In genomic region chr10:25331321-25332049, GRCm38 (mm10) we compare ENCODE assay signal across 8 mouse cellular contexts. TPM values are rescaled to one million over a fixed set of nuclear protein-coding genes. Genes with fewer than 3 reads are reported as not detected.
DNase-seq lines count a peak whose midpoint lies in the region; ATAC-seq and TF ChIP-seq lines count a peak whose summit lies in the region.

No protein-coding gene starts in this region.

- TF ChIP-seq POLR2A in brain, embryonic 14.5 days (IDR thresholded peaks at IDR 0.05; ENCODE audit: borderline replicate concordance, extremely low read depth, insufficient read depth, insufficient read length, poor library complexity, severe bottlenecking): no peak

- no peak overlapping the region for H3K4me2 ChIP-seq in hindbrain, embryonic 16.5 days (ENCODE audit: low read length)
- H3K4me2 ChIP-seq in hindbrain, embryonic 11.5 days (replicated peaks; ENCODE audit: low read depth, low read length): no peak overlapping the region

- no peak for TF ChIP-seq CTCF in brain, embryonic 14.5 days (IDR thresholded peaks at IDR 0.05; ENCODE audit: borderline replicate concordance, extremely low read depth, insufficient read depth, insufficient read length)

- no peaks in the 10 kb centered on the region for H3K9me3 ChIP-seq in hindbrain, embryonic 16.5 days (ENCODE audit: control insufficient read depth, low read length)
- H3K9me3 ChIP-seq in hindbrain, embryonic 11.5 days (ENCODE audit: control insufficient read depth, low read length): no peaks in the 10 kb centered on the region

- H3K4me3 ChIP-seq in hindbrain, embryonic 16.5 days (ENCODE audit: low read length): no peak overlapping the region
- H3K4me3 ChIP-seq in hindbrain, embryonic 11.5 days (ENCODE audit: low read depth, low read length): no peak overlapping the region

- no peaks in the 10 kb centered on the region for H3K36me3 ChIP-seq in hindbrain, embryonic 16.5 days (ENCODE audit: control insufficient read depth, insufficient read depth, low read length)
- H3K36me3 ChIP-seq in hindbrain, embryonic 11.5 days (ENCODE audit: control insufficient read depth, insufficient read depth, low read length): no peaks in the 10 kb centered on the region

- 47% methylated on average over 9 of the region's 9 CpGs for WGBS in hindbrain, embryonic 16.5 days
- 77% methylated on average over 9 of the region's 9 CpGs for WGBS in hindbrain, embryonic 11.5 days

- intact Hi-C loops in gastrocnemius, postnatal 36 days (cut with DNase I): no loop called here

- no peaks in the 10 kb centered on the region for H3K27me3 ChIP-seq in hindbrain, embryonic 16.5 days (replicated peaks; ENCODE audit: control insufficient read depth, insufficient read depth, low read length)
- no peaks in the 10 kb centered on the region for H3K27me3 ChIP-seq in hindbrain, embryonic 11.5 days (ENCODE audit: control insufficient read depth, insufficient read depth, low read length)

- H3K4me1 ChIP-seq in hindbrain, embryonic 16.5 days (ENCODE audit: control insufficient read depth, insufficient read depth, low read depth, low read length): no peaks in the 10 kb centered on the region
- no peaks in the 10 kb centered on the region for H3K4me1 ChIP-seq in hindbrain, embryonic 11.5 days (replicated peaks; ENCODE audit: control insufficient read depth, insufficient read depth, low read length)

- no peak for DNase-seq in hindbrain, embryonic 11.5 days (ENCODE audit: low spot score)
- DNase-seq in 3T3-L1 (ENCODE audit: low read depth, low spot score): peak; percentile 78
- peak; percentile 47 for DNase-seq in brain, embryonic 14.5 days (ENCODE audit: low read depth)
- DNase-seq in lung, postnatal 10 days: peak; percentile 36
- no peak for DNase-seq in gastrocnemius, postnatal 36 days
- DNase-seq in gastrocnemius, postnatal 25 days: no peak
- no peak for DNase-seq in cerebellum, adult 9-11 months

- no peak overlapping the region for H3K9ac ChIP-seq in hindbrain, embryonic 16.5 days (ENCODE audit: low read depth, low read length)
- no peak overlapping the region for H3K9ac ChIP-seq in hindbrain, embryonic 11.5 days (ENCODE audit: low read depth, low read length)

- H3K27ac ChIP-seq in hindbrain, embryonic 16.5 days (ENCODE audit: low read depth, low read length): no peak overlapping the region
- H3K27ac ChIP-seq in hindbrain, embryonic 11.5 days (ENCODE audit: low read depth, low read length): no peak overlapping the region

- 0 out of 2 replicates have a peak, but pooled peaks have one; percentile 24 for ATAC-seq in hindbrain, embryonic 16.5 days
- no peak for ATAC-seq in hindbrain, embryonic 11.5 days (ENCODE audit: low FRiP score)

RNA-seq across cellular contexts. Expression of gene Akap7, which starts 23.8 kb away (rescaled TPM):
- 61.6 and 78.8 TPM in 2 replicates for polyA plus RNA-seq in hindbrain, embryonic 16.5 days (2015; fragmentation: Nextera tagmentation; extraction: Ambion mirVana)
- polyA plus RNA-seq in hindbrain, embryonic 11.5 days (2014; fragmentation: Nextera tagmentation; extraction: Ambion mirVana): 17.7 and 22.6 TPM in 2 replicates
- 17.6 and 24.6 TPM in 2 replicates for polyA plus RNA-seq in brain, embryonic 14.5 days (2012; rRNA removed)
- 10 to 100 TPM; 18.6 to 23.3 TPM for total RNA-seq in gastrocnemius, postnatal 36 days (2021)
- 10 to 100 TPM; 19.7 to 21.5 TPM for total RNA-seq in gastrocnemius, postnatal 25 days (2021)

RNA-seq across cellular contexts. Expression of gene Epb41l2, which starts 28.1 kb away (rescaled TPM):
- polyA plus RNA-seq in hindbrain, embryonic 16.5 days (2015; fragmentation: Nextera tagmentation; extraction: Ambion mirVana): 30.0 and 35.1 TPM in 2 replicates
- polyA plus RNA-seq in hindbrain, embryonic 11.5 days (2014; fragmentation: Nextera tagmentation; extraction: Ambion mirVana): 42.4 and 47.1 TPM in 2 replicates
- 36.2 and 63.4 TPM in 2 replicates for polyA plus RNA-seq in brain, embryonic 14.5 days (2012; rRNA removed)
- 10 to 100 TPM; 27.2 to 32.6 TPM for total RNA-seq in gastrocnemius, postnatal 36 days (2021)
- 10 to 100 TPM; 34.5 to 41.4 TPM for total RNA-seq in gastrocnemius, postnatal 25 days (2021)

Comparison
In these comparisons a context has a peak if more than half of its experiments do, and no peak if none do; other contexts are left out.
1. DNase-seq: peak in 3T3-L1 (single experiment), brain, embryonic 14.5 days (single experiment) and lung, postnatal 10 days (single experiment); none in hindbrain, embryonic 11.5 days (single experiment), gastrocnemius, postnatal 36 days (0 of 2), gastrocnemius, postnatal 25 days (single experiment) and cerebellum, adult 9-11 months (single experiment).